Mouse (Mus musculus) stomach, postnatal 0 days (tissue): ENCODE measurements around the gene Laptm4a. TPM values are rescaled to one million over a fixed set of nuclear protein-coding genes. Genes with fewer than 3 reads are reported as not detected.
A peak's percentile ranks its signal among the peaks of the same experiment; 100 is the strongest.

Source experiments
- ATAC-seq: fragments of 200-750 bp; cut with Nextera tagmentation; 2 replicates; pipeline ENCODE4 v1.8.0; 2017; ENCODE audit not compliant: low FRiP score, low TSS enrichment
- DNase-seq: peaks from one replicate; pipeline ENCODE4 v3.0.0-alpha.2; 2016; ENCODE audit warnings: low spot score
- H3K27ac ChIP-seq: fragments of 300-500 bp; sonication (generic); replicated peaks from 2 replicates; pipeline ENCODE4 v1.5.1; 2014; ENCODE audit warnings: mild to moderate bottlenecking, control low read depth
- H3K27me3 ChIP-seq: fragments of 300-500 bp; sonication (generic); 2 replicates; pipeline ENCODE4 v1.6.1; 2014; ENCODE audit warnings: low read length; ENCODE audit not compliant: control insufficient read depth, insufficient read depth
- H3K36me3 ChIP-seq: fragments of 300-500 bp; sonication (generic); 2 replicates; pipeline ENCODE4 v1.6.1; 2014; ENCODE audit warnings: low read length, mixed read lengths; ENCODE audit not compliant: control insufficient read depth, insufficient read depth
- H3K4me1 ChIP-seq: fragments of 300-500 bp; sonication (generic); replicated peaks from 2 replicates; pipeline ENCODE4 v1.6.1; 2014; ENCODE audit warnings: antibody characterized with exemption; ENCODE audit not compliant: control insufficient read depth, insufficient read depth
- H3K4me2 ChIP-seq: fragments of 300-500 bp; sonication (generic); replicated peaks from 2 replicates; pipeline ENCODE4 v1.6.1; 2014; ENCODE audit warnings: low read depth, mild to moderate bottlenecking, control low read depth, moderate library complexity
- H3K4me3 ChIP-seq: fragments of 300-500 bp; sonication (generic); 2 replicates; pipeline ENCODE4 v1.5.1; 2014; ENCODE audit warnings: low read depth, low read length, control low read depth
- H3K9ac ChIP-seq: fragments of 300-500 bp; sonication (generic); 2 replicates; pipeline ENCODE4 v1.6.1; 2014; ENCODE audit warnings: mild to moderate bottlenecking, low read length, control low read depth, mixed read lengths
- H3K9me3 ChIP-seq: fragments of 300-500 bp; sonication (generic); 2 replicates; pipeline ENCODE4 v1.6.1; 2016; ENCODE audit warnings: low read length; ENCODE audit not compliant: control insufficient read depth
- CTCF ChIP-seq: IDR thresholded peaks from 2 replicates; pipeline ENCODE4 v1.5.1; 2016; ENCODE audit warnings: antibody characterized with exemption, low read depth, mild to moderate bottlenecking, moderate library complexity
- EP300 ChIP-seq: optimal IDR thresholded peaks from 2 replicates; pipeline ENCODE3; 2016; ENCODE audit warnings: antibody characterized with exemption
- WGBS: fragments of 180-500 bp; shearing (Covaris S2); extraction: QIAGEN DNeasy Blood & Tissue Kit; methylation state at CpG from one replicate; pipeline ENCODE4 v1.1.7; 2014; 5-methylcytosine and 5-hydroxymethylcytosine counted together
- polyA plus RNA-seq: library from polyadenylated mRNA; unstranded; fragments of >200 nt; fragmentation: Nextera tagmentation; extraction: Ambion mirVana; gene quantifications from 2 replicates; pipeline ENCODE4 v1.2.1, GENCODE M21; 2015

The Laptm4a gene
- polyA plus RNA-seq, 1 experiment from 2014 or later: 327 TPM

DNA sequence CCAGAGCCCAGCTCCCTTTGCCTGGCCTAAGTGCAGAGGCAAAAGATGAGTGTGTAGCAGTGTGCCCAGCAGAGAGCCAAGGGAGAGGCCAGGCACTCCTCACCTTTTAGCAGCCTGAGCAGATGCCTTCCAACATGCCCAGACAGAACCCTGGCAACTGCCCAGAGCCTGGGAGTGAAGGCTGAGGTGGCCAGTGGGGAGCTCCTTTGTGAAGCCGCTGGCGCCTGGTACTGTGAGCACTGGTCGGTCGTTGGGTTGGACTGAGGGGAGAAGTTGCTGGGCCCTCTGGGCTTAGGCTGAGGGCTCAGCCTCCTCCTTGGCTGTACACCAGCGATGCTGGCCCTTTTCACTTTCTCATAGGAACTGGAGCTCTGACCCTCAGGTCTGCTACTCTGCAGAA is 5.1 kb upstream of the Laptm4a start:
- Histone ChIP-seq H3K4me1 (peaks cover 14% of the 10 kb centered on the region), H3K9ac (peak overlapping the region; percentile 31; the same call in 1 of the 2 replicates), H3K4me2 (no peak overlapping the region), H3K36me3 (no peaks in the 10 kb centered on the region), H3K27me3 (no peaks in the 10 kb centered on the region), H3K4me3 (no peak overlapping the region), H3K9me3 (no peaks in the 10 kb centered on the region), H3K27ac (peak overlapping the region; percentile 74)
- 45% methylated on average over 5 of the region's 5 CpGs for WGBS
- DNase-seq (peak; percentile 39), ATAC-seq (peak; percentile 24; the same call in 1 of the 2 replicates)
- no peak for TF ChIP-seq EP300
- no peak for TF ChIP-seq CTCF

DNA sequence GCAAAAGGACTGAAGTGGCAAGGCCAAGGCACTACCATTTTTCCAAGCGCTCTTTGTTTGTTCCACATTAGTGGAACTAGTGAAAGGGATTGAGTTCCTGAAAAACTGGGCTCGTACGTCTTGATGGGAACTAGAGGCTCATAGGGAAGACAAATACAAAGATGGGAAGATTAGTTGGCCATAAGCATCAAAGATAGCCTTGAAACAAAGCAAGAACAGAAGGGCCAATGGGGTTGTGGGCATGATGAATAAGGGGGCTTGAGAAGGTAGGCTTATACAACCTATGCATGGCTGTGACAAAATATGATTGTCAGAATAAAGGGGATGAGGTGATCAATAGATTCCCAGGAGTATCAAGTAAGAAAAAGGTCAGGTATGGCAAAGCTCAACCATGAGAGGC is 2.2 kb upstream of the Laptm4a start:
- ATAC-seq (no peak), DNase-seq (no peak)
- H3K36me3 ChIP-seq: no peaks in the 10 kb centered on the region
- H3K9ac ChIP-seq: no peak overlapping the region
- TF ChIP-seq CTCF (no peak), EP300 (no peak)
- H3K27me3 ChIP-seq: no peaks in the 10 kb centered on the region
- H3K4me2 ChIP-seq: no peak overlapping the region
- H3K9me3 ChIP-seq: no peaks in the 10 kb centered on the region
- no peak overlapping the region for H3K4me3 ChIP-seq
- no peak overlapping the region for H3K27ac ChIP-seq
- H3K4me1 ChIP-seq: peaks cover 11% of the 10 kb centered on the region
- WGBS: 91% methylated on average over 3 of the region's 3 CpGs

DNA sequence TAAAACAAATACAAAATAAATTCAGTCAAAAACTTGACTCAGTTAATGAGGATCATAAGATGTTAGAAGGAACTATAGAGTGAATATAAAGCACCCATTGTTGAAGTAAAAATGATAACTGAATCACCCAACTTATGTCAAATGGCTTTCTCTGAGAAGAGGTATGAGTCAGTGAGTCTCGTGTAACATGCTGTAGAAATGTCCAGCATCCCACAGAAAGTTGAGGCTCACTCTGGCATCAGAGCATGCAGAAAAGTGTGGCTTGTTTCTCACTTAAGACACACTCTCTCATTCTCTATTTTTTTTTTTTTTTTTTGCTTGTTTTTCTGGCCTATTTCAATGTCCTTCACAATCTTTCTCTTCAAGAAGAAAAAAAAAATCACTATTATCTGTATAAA is 469 bp upstream of the Laptm4a start:
- H3K4me2 ChIP-seq: peak overlapping the region; percentile 48
- ATAC-seq (no peak), DNase-seq (no peak)
- peak overlapping the region; percentile 81 for H3K4me3 ChIP-seq
- peak overlapping the region; percentile 99 for H3K27ac ChIP-seq
- H3K9me3 ChIP-seq: no peaks in the 10 kb centered on the region
- H3K27me3 ChIP-seq: no peaks in the 10 kb centered on the region
- 8% methylated on average over 1 of the region's 1 CpGs for WGBS
- TF ChIP-seq CTCF (no peak), EP300 (no peak)
- H3K9ac ChIP-seq: peak overlapping the region; percentile 69; the same call in 1 of the 2 replicates
- H3K4me1 ChIP-seq: peaks cover 14% of the 10 kb centered on the region
- no peaks in the 10 kb centered on the region for H3K36me3 ChIP-seq

DNA sequence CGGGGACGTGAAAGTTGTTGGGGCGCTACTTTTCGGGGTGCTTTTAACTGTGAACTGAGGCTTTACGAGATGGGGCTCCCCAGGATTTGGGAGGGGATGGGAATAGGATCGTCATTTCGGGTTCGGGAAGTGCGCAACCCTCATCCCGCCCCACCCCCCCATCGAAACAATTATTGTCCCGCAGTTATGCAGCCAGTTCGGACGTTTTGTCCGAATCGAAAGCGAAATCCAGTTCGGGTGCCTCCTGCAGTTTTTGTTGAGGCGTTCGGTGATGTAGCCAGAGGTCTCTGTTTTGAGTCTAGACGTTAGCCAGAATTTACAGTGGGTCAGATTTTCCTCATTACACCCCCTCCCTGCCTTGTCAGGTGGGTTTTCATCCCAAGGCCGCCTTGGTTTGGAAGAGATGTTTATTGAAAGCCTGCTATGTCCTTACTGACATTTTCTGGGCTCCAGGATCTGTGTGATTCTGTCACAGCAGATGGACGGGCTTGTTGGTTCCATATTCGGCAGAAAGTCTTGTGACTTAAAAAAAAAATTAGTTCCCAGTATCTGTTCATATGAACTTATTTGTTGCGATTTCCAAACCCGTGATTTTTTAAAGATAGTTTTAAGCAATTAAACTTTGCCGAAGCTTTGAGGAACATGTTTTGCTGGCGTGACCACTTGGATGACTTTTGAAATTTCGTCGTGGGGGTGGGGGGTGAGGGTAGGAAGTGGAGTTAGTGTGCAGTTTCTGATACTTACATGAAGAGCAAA is 1.1 kb downstream of the Laptm4a start:
- under 1% methylated on average over 30 of the region's 30 CpGs for WGBS
- Histone ChIP-seq H3K27ac (peak overlapping the region; percentile 99), H3K4me2 (peak overlapping the region; percentile 68), H3K36me3 (no peaks in the 10 kb centered on the region), H3K4me1 (0 out of 2 replicates have a peak, but pooled peaks cover 10% of the 10 kb centered on the region), H3K9ac (peak overlapping the region; percentile 94), H3K9me3 (no peaks in the 10 kb centered on the region), H3K27me3 (no peaks in the 10 kb centered on the region), H3K4me3 (peak overlapping the region; percentile 81)
- DNase-seq (no peak), ATAC-seq (no peak)
- no peak for TF ChIP-seq CTCF
- TF ChIP-seq EP300: no peak

DNA sequence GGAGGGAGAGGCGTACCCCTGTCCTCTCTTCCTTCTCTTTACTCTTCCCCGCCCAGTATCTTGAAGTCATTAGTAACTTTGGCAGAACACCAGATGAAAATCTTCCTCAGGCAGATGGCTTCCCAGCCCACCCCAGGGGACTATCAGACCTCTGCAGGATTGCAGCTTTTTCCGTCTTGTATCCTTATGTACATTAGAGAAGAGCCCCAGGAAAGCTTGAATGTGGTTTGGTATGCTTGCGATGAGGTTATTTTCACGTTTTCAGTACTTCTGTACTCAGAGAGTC is 1.6 kb downstream of the Laptm4a start:
- TF ChIP-seq CTCF: no peak
- TF ChIP-seq EP300: no peak
- Histone ChIP-seq H3K9ac (peak overlapping the region; percentile 94), H3K4me2 (peak overlapping the region; percentile 68), H3K27ac (peak overlapping the region; percentile 99), H3K9me3 (no peaks in the 10 kb centered on the region), H3K4me3 (peak overlapping the region; percentile 81), H3K4me1 (0 out of 2 replicates have a peak, but pooled peaks cover 10% of the 10 kb centered on the region), H3K36me3 (no peaks in the 10 kb centered on the region), H3K27me3 (no peaks in the 10 kb centered on the region)
- ATAC-seq (no peak), DNase-seq (no peak)
- WGBS: 8% methylated on average over 5 of the region's 5 CpGs

DNA sequence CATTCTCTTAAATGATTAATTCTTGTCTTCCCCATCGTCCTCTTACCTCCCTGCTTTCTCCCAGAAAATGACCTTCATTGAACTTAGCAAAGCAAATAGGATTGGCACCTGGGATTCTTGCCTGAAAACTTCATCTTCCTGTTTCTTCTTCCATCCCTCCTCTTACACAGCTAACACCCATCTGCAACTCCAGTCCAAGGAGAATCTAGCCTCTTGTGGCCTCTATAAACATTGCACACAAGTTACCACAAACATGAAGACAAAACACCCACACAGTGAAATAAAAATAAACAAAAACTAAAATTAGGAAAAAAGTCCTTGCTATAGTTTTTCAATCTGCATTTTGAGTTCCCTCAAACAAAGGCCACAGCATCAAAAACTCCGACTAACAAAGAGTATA is 2.1 kb downstream of the Laptm4a start:
- DNase-seq (no peak), ATAC-seq (no peak)
- Histone ChIP-seq H3K4me1 (0 out of 2 replicates have a peak, but pooled peaks cover 6% of the 10 kb centered on the region), H3K4me2 (peak overlapping the region; percentile 68), H3K36me3 (no peaks in the 10 kb centered on the region), H3K27ac (peak overlapping the region; percentile 99), H3K9ac (peak overlapping the region; percentile 94), H3K27me3 (no peaks in the 10 kb centered on the region), H3K4me3 (peak overlapping the region; percentile 81), H3K9me3 (no peaks in the 10 kb centered on the region)
- TF ChIP-seq CTCF: peak; percentile 53
- TF ChIP-seq EP300: no peak
- WGBS: 27% methylated on average over 2 of the region's 2 CpGs
